Mouse (Mus musculus) erythroblast, embryonic 14.5 days (primary cell): ENCODE data around the gene Nat8f6.

Experiments
- GATA1 ChIP-seq: IDR thresholded peaks from 2 replicates; pipeline ENCODE4 v1.6.1; 2012; ENCODE audit warnings: low read length, inconsistent platforms, mixed read lengths
- TAL1 ChIP-seq: IDR thresholded peaks from 3 replicates; pipeline ENCODE4 v1.6.1; 2012; ENCODE audit warnings: low read length, inconsistent platforms, mixed read lengths

- TF ChIP-seq TAL1 (no peak), GATA1 (no peak)
Measured at GRCm38 (mm10) chr6:85862565-85862964, 41.8 kb upstream of the Nat8f6 start.
